Mouse (Mus musculus) adrenal gland, adult 10 weeks (tissue): ENCODE data around the gene Gm10230. TPM values are rescaled to one million over a fixed set of nuclear protein-coding genes. Genes with fewer than 3 reads are reported as not detected.

Experiments
- polyA plus RNA-seq: library from polyadenylated mRNA; stranded (reverse); fragments of 350-450 nt; fragmentation: Illumina TruSeq; extraction: RNeasy Lipid Tissue Mini Kit (QIAGEN cat#74804); gene quantifications from one replicate; pipeline ENCODE4 v1.2.3, GENCODE M21; 2014; ENCODE audit warnings: low read depth, low replicate concordance

Gene Gm10230
- polyA plus RNA-seq: not detected

GRCm38 (mm10) chrX:27494782-27495181 is at the start of gene Gm10230:
TSS of gene Gm10230 (minus strand) at chrX:27494882.

